Mouse (Mus musculus) gastrocnemius, postnatal 25 days (tissue): ENCODE data around the gene Mxra8. TPM values are rescaled to one million over a fixed set of nuclear protein-coding genes. Genes with fewer than 3 reads are reported as not detected.
A peak's percentile ranks its signal among the peaks of the same experiment; 100 is the strongest.

Experiments
- DNase-seq: peaks from one replicate; pipeline ENCODE4 v3.0.0; 2022
- microRNA-seq, 2 experiments: library from miRNA; unstranded; fragments of <30 nt; microRNA quantifications; one replicate each; pipeline ENCODE4 v1.2.0; 2021; ENCODE audit warnings: borderline replicate concordance in 2 of 2
- total RNA-seq, 2 experiments: library from RNA; stranded (reverse); gene quantifications; 1 replicate in 1 of 2; 2 replicates in 1 of 2; pipeline ENCODE4 v1.2.3; 2021

Gene Mxra8
- total RNA-seq, 2 experiments from 2014 or later: 37.5 to 37.6 TPM

DNA sequence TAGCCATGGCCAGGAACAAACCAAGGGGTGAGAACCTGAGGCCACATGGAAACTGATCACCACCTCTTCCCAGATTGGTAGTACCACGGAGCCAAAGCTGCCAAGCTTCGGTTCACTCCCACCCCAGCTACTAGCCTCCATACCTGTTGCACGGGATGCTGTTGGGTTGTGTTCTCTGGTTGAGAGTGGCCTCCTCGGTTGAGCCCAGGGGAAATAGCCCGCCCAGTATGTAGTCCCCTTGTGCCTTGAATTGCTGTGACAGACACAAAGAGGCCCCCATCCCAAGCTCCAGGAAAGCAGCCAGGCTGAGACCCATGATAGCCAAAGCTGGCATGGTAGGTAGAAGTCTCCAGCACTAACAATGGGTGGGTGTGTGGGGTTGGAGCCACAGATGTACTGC lies 23.5 kb downstream of the Mxra8 start, which contains the start of gene Tas1r3:
Tas1r3 (minus strand) TSS at position 362 of the 400 bp plus-strand sequence.
- no peak for DNase-seq

DNA sequence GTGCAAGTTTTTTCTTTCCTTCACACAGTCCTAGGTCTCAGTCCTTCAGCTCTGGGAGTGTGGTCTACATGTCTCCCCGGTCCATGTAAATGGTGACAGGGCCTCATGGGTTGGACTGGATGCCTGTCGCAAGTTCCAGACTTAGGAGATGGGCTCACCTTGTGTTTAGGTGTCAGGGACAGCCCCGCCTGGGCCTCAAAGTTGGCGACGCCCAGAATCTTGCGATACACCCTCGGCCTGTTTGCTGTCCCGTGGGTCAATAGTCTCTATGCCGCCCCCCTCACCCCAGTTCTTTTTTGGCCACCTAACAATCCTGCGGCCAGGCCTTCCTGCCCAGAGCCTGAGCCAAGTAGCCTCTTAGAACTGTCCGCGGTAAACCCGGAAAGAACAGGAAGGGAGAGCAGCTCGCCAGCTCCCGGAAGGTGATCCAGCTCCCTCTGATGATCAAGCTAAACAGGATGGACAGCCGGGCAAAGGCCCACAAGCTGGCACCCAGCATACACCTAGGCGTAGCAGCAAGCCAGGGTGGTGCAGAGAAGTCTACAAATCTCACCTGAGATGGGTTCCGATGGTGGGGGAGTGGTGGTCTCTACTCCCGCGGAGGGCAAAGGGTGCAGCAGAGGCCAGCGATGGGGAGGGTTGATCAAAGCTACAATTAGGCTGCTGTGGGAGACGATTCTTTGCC lies 29.3 kb downstream of the Mxra8 start:
- no peak for DNase-seq

DNA sequence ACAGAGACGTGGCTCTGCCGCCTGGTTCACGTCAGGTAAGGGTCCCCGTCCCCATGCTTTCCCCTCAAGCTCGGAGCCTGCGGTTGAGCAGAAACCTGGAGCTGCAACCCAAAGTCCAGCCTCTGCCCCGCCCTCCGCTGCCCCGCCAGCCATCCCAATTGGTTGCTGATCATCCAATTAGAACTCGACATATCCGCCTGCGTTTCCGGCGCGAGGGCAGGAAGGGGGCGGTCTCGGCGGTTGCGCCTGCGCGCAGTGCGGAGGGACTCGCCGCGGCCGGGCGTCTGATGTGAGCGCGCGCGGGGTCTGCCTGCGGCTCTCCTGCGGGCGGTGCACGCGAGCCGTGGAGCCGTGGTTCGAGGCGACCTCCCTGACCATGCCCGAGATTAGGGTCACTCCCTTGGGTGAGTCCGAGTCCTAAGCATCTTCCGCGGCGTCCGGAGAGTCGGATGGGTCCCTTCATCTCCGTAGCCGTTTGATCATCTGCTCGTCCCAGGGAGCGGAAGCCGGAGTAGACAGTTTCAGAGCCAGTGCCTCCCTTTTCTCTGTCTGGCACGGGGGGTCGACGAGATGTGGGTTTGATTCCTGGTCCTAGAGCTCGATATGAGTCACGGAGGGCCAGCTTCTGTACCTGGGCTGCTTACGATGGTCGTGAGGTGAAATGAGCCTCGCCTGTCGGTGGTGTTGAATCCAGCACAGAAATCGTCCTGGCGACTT lies 30.0 kb downstream of the Mxra8 start, which contains the start of the genes Cptp and Ints11:
Cptp (minus strand) TSS at position 124 of the 717 bp plus-strand sequence.
Ints11 (plus strand) TSS at position 230 of the 717 bp plus-strand sequence.
- peak; percentile 97 for DNase-seq

DNA sequence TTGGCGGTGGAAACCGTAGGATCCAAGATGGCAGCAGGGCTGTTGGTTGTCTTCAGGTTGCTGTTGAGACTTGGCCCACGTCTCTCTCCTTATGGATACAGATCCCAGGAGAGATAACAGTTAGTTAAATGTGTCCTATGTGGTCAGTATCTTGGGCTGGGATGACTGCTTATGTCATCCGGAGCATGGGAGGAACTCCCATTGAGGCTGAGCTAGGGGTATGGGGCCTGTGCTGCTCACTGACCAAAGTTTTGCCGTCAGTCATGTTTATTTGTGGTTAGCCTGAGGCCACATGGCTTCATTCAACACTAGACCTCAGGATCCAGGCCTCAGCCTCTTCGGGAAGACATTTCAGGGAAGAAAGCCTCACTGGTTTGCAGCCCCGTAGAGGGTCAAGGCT lies 31.9 kb downstream of the Mxra8 start:
- no peak for DNase-seq

DNA sequence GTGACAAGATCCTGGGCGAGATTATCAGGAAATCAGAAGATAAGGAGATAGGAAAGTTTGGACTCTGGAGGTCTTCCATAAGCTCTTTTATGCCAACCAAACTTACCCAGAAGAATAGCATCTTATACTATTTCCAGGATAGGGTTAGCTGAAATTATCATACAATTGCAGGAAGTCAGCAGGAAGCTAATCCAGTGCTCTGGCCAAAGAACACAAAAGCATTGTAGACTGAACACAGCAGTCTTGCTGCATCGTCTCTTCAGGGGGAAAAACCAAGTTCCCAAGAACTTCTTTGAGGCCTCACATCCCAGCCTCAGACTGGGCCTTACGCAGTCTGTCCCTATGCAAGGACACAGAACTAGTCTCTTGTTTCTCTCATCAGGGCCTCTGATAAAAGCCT lies 44.1 kb downstream of the Mxra8 start:
- DNase-seq: no peak

DNA sequence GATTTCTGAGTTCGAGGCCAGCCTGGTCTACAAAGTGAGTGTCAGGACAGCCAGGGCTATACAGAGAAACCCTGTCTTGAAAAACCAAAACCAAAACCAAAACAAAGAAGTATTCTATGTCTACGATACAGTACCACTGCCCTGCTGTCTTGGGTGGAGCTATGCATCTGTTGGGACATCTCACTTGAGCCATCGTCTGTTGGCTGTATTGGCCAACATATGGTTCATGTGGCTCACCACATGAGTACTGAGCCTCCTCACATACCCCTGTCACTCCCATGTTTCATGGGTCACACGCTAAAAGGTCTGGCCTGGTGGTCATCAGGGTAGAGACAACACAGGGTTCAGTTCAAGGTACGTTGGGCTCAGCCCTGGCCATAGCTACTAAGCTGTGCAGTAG lies 46.9 kb downstream of the Mxra8 start:
- no peak for DNase-seq

DNA sequence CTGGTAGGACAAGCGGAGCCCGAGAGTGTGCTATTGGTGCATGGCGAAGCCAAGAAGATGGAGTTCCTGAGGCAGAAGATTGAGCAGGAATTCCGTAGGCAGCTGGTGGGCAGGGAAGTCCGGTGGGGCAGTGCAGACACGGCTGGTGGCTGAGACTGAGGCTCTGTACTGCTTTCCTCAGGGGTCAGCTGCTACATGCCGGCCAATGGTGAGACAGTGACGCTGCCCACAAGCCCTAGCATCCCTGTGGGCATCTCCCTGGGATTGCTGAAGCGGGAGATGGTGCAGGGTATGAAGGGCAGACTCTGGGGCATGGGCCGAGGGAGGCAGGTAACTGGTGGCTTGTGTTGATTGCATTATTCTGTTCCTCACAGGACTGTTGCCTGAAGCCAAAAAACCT lies 48.2 kb downstream of the Mxra8 start:
- no peak for DNase-seq

DNA sequence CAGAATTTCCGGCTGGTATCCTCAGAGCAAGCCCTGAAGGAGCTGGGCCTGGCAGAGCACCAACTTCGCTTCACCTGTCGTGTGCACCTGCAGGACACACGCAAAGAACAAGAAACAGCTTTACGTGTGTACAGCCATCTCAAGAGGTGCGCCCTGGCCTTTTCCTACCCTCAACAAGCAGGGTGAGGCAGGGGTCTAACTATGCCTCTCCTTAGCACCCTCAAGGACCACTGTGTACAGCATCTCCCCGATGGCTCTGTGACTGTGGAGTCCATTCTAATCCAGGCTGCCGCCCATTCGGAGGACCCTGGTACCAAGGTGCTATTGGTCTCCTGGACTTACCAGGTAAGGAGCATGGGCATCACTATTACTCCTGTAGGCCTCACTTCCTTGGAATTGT lies 48.7 kb downstream of the Mxra8 start:
- no peak for DNase-seq

DNA sequence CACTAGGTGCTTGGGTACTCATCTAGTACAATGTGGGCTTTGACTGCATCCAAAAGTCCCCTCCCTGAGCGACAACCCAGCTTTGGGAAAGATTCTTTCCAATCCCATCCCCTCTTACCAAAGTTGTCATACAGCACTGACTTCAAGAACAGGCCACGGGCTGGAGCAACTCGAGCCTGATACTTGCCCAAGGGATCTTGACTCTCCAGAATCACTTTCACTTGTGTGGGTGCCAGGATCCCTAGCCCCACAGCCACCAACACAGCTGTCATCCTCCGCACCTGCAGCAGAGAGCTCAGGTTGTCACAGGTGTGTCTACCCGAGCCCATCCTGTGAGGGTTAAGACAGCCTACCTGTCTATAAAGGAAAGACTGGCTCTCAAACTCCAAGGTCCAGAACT lies 49.8 kb downstream of the Mxra8 start:
- no peak for DNase-seq

DNA sequence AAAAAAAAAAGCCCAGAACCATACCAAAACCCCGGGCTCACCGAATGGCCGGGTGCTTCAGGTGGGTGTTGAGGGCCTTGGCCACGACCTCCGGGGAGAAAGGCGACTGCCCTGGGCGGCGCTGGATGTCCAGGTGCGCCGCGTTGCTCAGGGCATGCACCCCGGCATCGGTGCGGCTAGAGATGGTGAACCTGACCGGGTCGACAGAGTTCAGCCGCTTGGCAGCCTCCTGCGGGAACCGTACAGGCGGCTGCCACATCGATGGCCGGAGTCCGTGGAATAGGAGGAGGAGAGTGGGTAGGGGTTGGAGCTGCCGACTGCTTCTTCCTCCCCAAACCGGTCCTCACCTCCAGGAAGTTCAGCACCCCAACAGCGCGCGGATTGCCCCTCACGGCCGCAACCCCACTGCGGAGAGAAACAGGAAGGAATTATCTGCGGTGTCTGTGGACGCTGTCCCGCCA lies 51.6 kb downstream of the Mxra8 start:
- no peak for DNase-seq

DNA sequence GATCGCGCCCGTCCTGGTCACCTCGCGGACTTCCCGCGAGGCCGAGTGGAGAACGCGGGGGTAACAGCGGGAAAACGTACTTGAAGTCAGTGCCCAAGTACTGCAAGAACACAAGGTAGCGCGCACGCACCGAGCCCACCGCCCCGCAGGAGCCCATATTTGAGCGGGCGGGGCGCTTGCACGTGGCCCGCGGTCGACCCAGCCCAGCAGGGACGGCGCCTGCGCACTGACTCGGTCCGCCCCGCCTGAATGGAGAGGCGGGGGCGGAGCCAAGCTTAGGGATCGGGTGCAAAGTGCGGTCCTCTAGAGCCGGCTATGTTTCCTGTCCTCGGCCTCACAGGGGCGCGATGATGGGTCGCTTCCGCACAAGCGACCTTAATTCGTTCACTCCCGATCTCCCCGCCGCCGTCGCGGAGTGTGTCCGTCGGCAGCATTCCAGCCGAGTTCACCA lies 52.1 kb downstream of the Mxra8 start, which contains the start of the genes Pusl1 and Acap3:
Pusl1 (minus strand) TSS at position 231 of the 451 bp plus-strand sequence.
Acap3 (plus strand) TSS at position 272 of the 451 bp plus-strand sequence.
- peak; percentile 95 for DNase-seq

DNA sequence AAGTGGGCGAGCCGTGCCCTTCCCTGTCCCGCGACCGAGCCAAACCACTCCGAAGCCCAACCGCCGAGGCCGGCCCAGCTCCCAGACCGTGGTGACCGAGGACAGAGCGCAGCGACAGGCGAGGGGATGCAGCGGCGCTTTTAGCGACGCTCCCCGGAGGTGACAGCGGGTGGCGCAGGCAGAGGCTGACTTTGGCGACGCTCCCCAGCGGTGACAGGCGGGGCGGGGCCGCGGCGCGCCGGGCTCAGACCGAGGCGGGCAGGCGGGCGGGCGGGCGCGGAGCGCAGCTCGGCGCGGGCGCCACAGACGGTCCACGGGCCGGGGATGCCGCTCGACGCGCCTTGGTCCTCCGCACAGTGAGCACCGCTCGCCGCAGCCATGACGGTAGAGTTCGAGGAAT lies 52.5 kb downstream of the Mxra8 start:
- DNase-seq: peak; percentile 87

DNA sequence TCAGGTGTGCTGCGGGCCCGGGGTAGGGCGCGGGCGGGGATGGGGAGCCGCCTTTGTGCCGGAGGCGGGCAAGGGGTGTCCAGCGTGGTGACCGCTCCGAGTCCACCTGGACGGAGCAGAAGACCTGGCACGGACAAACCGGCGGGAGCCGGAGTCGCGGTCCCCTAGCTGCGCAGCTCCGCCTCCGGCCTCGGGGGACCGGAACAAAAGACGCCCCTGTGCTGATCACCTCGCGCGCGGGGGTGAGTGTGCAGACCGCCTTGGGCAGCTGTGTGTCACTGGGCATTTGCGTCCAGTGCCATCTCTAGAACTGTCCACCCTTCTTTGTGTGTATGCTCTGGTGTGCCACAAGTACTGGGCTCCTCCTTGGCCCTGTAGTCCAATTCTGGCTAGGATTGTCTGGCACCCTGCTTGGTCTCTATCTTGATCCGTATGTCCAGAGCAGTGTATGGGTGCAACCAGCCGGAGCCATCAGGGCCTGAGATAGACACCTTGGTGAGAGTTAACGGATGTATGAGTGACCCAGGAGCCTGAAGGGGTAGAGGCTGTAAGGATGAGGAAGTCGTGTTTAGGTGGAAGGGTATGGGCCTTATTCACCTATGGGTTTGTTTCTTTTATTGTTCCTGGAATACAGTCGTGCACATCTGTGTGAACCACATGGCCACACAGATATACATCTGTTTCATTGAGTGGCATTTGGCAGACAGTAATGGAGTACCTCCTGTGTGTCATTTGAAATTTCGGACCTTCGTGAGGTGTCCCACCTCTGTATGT lies 53.1 kb downstream of the Mxra8 start:
- DNase-seq: peak; percentile 52

DNA sequence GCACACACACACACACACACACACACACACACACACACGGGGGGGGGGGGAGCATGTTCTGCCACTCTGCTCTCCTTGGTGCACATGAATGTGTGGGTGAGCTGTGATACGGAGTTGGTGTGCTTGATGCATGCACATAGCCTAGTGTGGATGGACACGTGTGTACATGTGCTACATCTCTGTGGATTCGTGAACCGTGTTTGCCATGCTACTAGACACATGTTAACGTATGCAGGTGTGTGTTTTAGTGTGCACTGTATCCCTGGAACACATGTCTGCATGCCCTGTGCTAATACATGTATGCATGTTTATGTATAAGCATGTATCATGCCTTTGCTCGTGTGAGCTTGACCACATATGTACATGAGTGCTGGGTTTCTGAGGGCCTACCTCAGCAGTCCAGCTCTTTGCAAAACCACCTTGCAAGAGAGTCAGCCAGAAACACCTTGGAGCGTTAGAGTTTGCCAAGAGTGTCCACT lies 53.8 kb downstream of the Mxra8 start:
- DNase-seq: no peak

Small RNA genes within 50 kb of the gene (microRNA-seq; reads per million reads assigned to microRNA genes)
- 0 reads per million in 2 experiments for gene Gm27743

Other genes with a start within 250 kb of the Mxra8 start
- 1 to 10 TPM; 3.7 TPM for gene Slc35e2, start 238.3 kb upstream of the Mxra8 start, total RNA-seq
- 10 to 100 TPM; 25.9 to 26.1 TPM for gene Cdk11b, start 214.8 kb upstream of the Mxra8 start, total RNA-seq
- gene Gm10563, start 194.3 kb upstream of the Mxra8 start, total RNA-seq: not detected
- 1 to 10 TPM; 3.0 to 5.0 TPM for gene Mmp23, start 186.3 kb upstream of the Mxra8 start, total RNA-seq
- gene Mib2, start 170.5 kb upstream of the Mxra8 start, total RNA-seq: 10 to 100 TPM; 14.4 to 14.5 TPM
- gene Fndc10, start 145.3 kb upstream of the Mxra8 start, total RNA-seq: 1 to 10 TPM; 1.5 to 1.7 TPM
- gene Ssu72, start 134.9 kb upstream of the Mxra8 start, total RNA-seq: 10 to 100 TPM; 32.4 to 36.3 TPM
- under 1 TPM; 0.26 to 0.27 TPM for gene Tmem240, start 104.9 kb upstream of the Mxra8 start, total RNA-seq
- gene Atad3a, start 78.6 kb upstream of the Mxra8 start, total RNA-seq: 10 to 100 TPM; 26.3 to 31.4 TPM
- 1 to 10 TPM; 5.0 to 5.4 TPM for gene Vwa1, start 65.0 kb upstream of the Mxra8 start, total RNA-seq
- under 1 TPM; 0.88 to 0.92 TPM for gene Tmem88b, start 53.8 kb upstream of the Mxra8 start, total RNA-seq
- gene Ankrd65, start 49.2 kb upstream of the Mxra8 start, total RNA-seq: not detected
- 10 to 100 TPM; 45.1 to 47.7 TPM for gene Mrpl20, start 36.8 kb upstream of the Mxra8 start, total RNA-seq
- gene Ccnl2, start 27.2 kb upstream of the Mxra8 start, total RNA-seq: 10 to 100 TPM; 20.4 to 26.6 TPM
- gene Aurkaip1, start 8.4 kb upstream of the Mxra8 start, total RNA-seq: 10 to 100 TPM; 68.4 to 70.9 TPM
- gene Dvl1, start 7.7 kb downstream of the Mxra8 start, total RNA-seq: 100 to 1,000 TPM in 1 of 2 experiments, 10 to 100 TPM in 1; 100.0 to 103 TPM
- gene Tas1r3, start 23.7 kb downstream of the Mxra8 start, total RNA-seq: under 1 TPM in 1 of 2 experiments, not detected in 1; 0.11 TPM
- 10 to 100 TPM; 15.6 to 16.6 TPM for gene Cptp, start 29.8 kb downstream of the Mxra8 start, total RNA-seq
- 10 to 100 TPM; 14.1 to 17.9 TPM for gene Ints11, start 29.9 kb downstream of the Mxra8 start, total RNA-seq
- 10 to 100 TPM; 10.2 to 11.2 TPM for gene Pusl1, start 52.1 kb downstream of the Mxra8 start, total RNA-seq
- gene Acap3, start 52.1 kb downstream of the Mxra8 start, total RNA-seq: 10 to 100 TPM in 1 of 2 experiments, 1 to 10 TPM in 1; 7.2 to 10.4 TPM
- 10 to 100 TPM; 50.2 to 50.8 TPM for gene Ube2j2, start 104.2 kb downstream of the Mxra8 start, total RNA-seq
- 10 to 100 TPM; 14.7 to 16.1 TPM for gene C1qtnf12, start 122.6 kb downstream of the Mxra8 start, total RNA-seq
- 1 to 10 TPM; 1.2 to 1.6 TPM for gene B3galt6, start 153.0 kb downstream of the Mxra8 start, total RNA-seq
- 10 to 100 TPM; 67.0 to 79.3 TPM for gene Sdf4, start 153.2 kb downstream of the Mxra8 start, total RNA-seq
- under 1 TPM; 0.51 to 0.80 TPM for gene Tnfrsf4, start 174.2 kb downstream of the Mxra8 start, total RNA-seq
- gene Tnfrsf18, start 186.5 kb downstream of the Mxra8 start, total RNA-seq: not detected
- gene Ttll10, start 219.7 kb downstream of the Mxra8 start, total RNA-seq: not detected